In genomic region chr7:16874190-16874589, GRCm38 (mm10) we compare ENCODE assay signal across 7 mouse cellular contexts. TPM values are rescaled to one million over a fixed set of nuclear protein-coding genes. Genes with fewer than 3 reads are reported as not detected.
A peak's percentile ranks its signal among the peaks of the same experiment; 100 is the strongest.
DNase-seq lines count a peak whose midpoint lies in the region; ATAC-seq lines count a peak whose summit lies in the region.

No protein-coding gene starts in this region.

- WGBS in intestine, embryonic 16.5 days: 4% methylated on average over 17 of the region's 17 CpGs
- WGBS in midbrain, embryonic 11.5 days: 5% methylated on average over 17 of the region's 17 CpGs

- no peak for ATAC-seq in intestine, embryonic 16.5 days
- no peak for ATAC-seq in midbrain, embryonic 11.5 days (ENCODE audit: low FRiP score)

- no peaks in the 10 kb centered on the region for H3K9me3 ChIP-seq in intestine, embryonic 16.5 days (ENCODE audit: control insufficient read depth, low read length)
- H3K9me3 ChIP-seq in midbrain, embryonic 11.5 days (ENCODE audit: control insufficient read depth, low read length): no peaks in the 10 kb centered on the region

- peak; percentile 80 for DNase-seq in adrenal gland, adult 2 months
- DNase-seq in embryo, embryonic 11.5 days (ENCODE audit: low read depth, low spot score): peak; percentile 69
- DNase-seq in gastrocnemius, postnatal 36 days: peak; percentile 69 to 76
- DNase-seq in left cerebral cortex, postnatal 4 days: peak; percentile 75
- peak; percentile 93 for DNase-seq in midbrain, embryonic 11.5 days (ENCODE audit: low spot score, missing footprints)
- DNase-seq in spleen, adult 12 weeks (ENCODE audit: low spot score): peak; percentile 68

- no peaks in the 10 kb centered on the region for H3K27me3 ChIP-seq in intestine, embryonic 16.5 days (replicated peaks; ENCODE audit: control insufficient read depth, insufficient read depth, low read length)
- no peaks in the 10 kb centered on the region for H3K27me3 ChIP-seq in midbrain, embryonic 11.5 days (ENCODE audit: control insufficient read depth, insufficient read depth, low read length)

- H3K9ac ChIP-seq in intestine, embryonic 16.5 days (ENCODE audit: low read depth, low read length): peak overlapping the region; percentile 44; the same call in 1 of the 2 replicates
- no peak overlapping the region for H3K9ac ChIP-seq in midbrain, embryonic 11.5 days (ENCODE audit: low read length)

- H3K4me1 ChIP-seq in intestine, embryonic 16.5 days (ENCODE audit: control insufficient read depth, insufficient read depth, low read length): peaks cover 13% of the 10 kb centered on the region
- peaks cover 17% of the 10 kb centered on the region for H3K4me1 ChIP-seq in midbrain, embryonic 11.5 days (ENCODE audit: control insufficient read depth, insufficient read depth, low read length)

- intact Hi-C loops in gastrocnemius, postnatal 36 days (cut with DNase I): loop anchor here (1.0 kb wide), 1 partner anchor 17 kb away; the partner anchor contains the start of gene Gng8
- intact Hi-C loops in left cerebral cortex, postnatal 4 days (cut with DNase I): no loop called here

- no peaks in the 10 kb centered on the region for H3K36me3 ChIP-seq in intestine, embryonic 16.5 days (ENCODE audit: control insufficient read depth, insufficient read depth, low read length)
- H3K36me3 ChIP-seq in midbrain, embryonic 11.5 days (ENCODE audit: control insufficient read depth, insufficient read depth, low read length): no peaks in the 10 kb centered on the region

- H3K27ac ChIP-seq in intestine, embryonic 16.5 days (ENCODE audit: low read length): peak overlapping the region; percentile 91
- peak overlapping the region; percentile 57 for H3K27ac ChIP-seq in midbrain, embryonic 11.5 days (ENCODE audit: low read depth, low read length)

- H3K4me2 ChIP-seq in intestine, embryonic 16.5 days (ENCODE audit: low read depth, low read length): peak overlapping the region; percentile 50
- H3K4me2 ChIP-seq in midbrain, embryonic 11.5 days: peak overlapping the region; percentile 14; the same call in 1 of the 2 replicates

- peak overlapping the region; percentile 37 for H3K4me3 ChIP-seq in intestine, embryonic 16.5 days (ENCODE audit: low read length)
- peak overlapping the region; percentile 20; the same call in 1 of the 2 replicates for H3K4me3 ChIP-seq in midbrain, embryonic 11.5 days (ENCODE audit: low read depth, low read length)

RNA-seq across cellular contexts. Expression of gene Dact3, which starts 0.9 kb away (rescaled TPM):
- total RNA-seq in adrenal gland, adult 2 months (2021): 1 to 10 TPM; 2.5 to 5.3 TPM
- polyA plus RNA-seq in adrenal gland, adult 2 months (2012; rRNA removed): 16.2 and 22.1 TPM in 2 replicates
- total RNA-seq in gastrocnemius, postnatal 36 days (2021): 1 to 10 TPM; 2.0 TPM
- polyA plus RNA-seq in intestine, embryonic 16.5 days (2015; fragmentation: Nextera tagmentation; extraction: Ambion mirVana): 1.6 and 1.7 TPM in 2 replicates
- 10 to 100 TPM; 57.6 to 61.8 TPM for total RNA-seq in left cerebral cortex, postnatal 4 days (2021)
- 4.8 and 5.3 TPM in 2 replicates for polyA plus RNA-seq in midbrain, embryonic 11.5 days (2014; fragmentation: Nextera tagmentation; extraction: Ambion mirVana)

RNA-seq across cellular contexts. Expression of gene Gng8, which starts 17.4 kb away (rescaled TPM):
- total RNA-seq in adrenal gland, adult 2 months (2021): under 1 TPM; 0.43 to 0.69 TPM
- polyA plus RNA-seq in adrenal gland, adult 2 months (2012; rRNA removed): 1.0 and 1.7 TPM in 2 replicates
- under 1 TPM in 1 of 2 experiments, not detected in 1; 0.54 TPM for total RNA-seq in gastrocnemius, postnatal 36 days (2021)
- polyA plus RNA-seq in intestine, embryonic 16.5 days (2015; fragmentation: Nextera tagmentation; extraction: Ambion mirVana): 7.8 and 9.2 TPM in 2 replicates
- total RNA-seq in left cerebral cortex, postnatal 4 days (2021): 1 to 10 TPM; 1.2 to 1.7 TPM
- polyA plus RNA-seq in midbrain, embryonic 11.5 days (2014; fragmentation: Nextera tagmentation; extraction: Ambion mirVana): 9.7 and 10.2 TPM in 2 replicates

RNA-seq across cellular contexts. Expression of gene Prkd2, which starts 31.5 kb away (rescaled TPM):
- total RNA-seq in adrenal gland, adult 2 months (2021): 10 to 100 TPM; 16.0 to 18.4 TPM
- polyA plus RNA-seq in adrenal gland, adult 2 months (2012; rRNA removed): 39.2 and 47.2 TPM in 2 replicates
- 1 to 10 TPM; 5.1 to 6.5 TPM for total RNA-seq in gastrocnemius, postnatal 36 days (2021)
- 10.3 and 11.5 TPM in 2 replicates for polyA plus RNA-seq in intestine, embryonic 16.5 days (2015; fragmentation: Nextera tagmentation; extraction: Ambion mirVana)
- total RNA-seq in left cerebral cortex, postnatal 4 days (2021): 1 to 10 TPM; 9.1 to 9.5 TPM
- 9.2 and 10.3 TPM in 2 replicates for polyA plus RNA-seq in midbrain, embryonic 11.5 days (2014; fragmentation: Nextera tagmentation; extraction: Ambion mirVana)

RNA-seq across cellular contexts. Expression of gene Ptgir, which starts 32.1 kb away (rescaled TPM):
- total RNA-seq in adrenal gland, adult 2 months (2021): 1 to 10 TPM in 1 of 2 experiments, under 1 TPM in 1; 0.98 to 3.8 TPM
- polyA plus RNA-seq in adrenal gland, adult 2 months (2012; rRNA removed): 4.0 and 4.8 TPM in 2 replicates
- 1 to 10 TPM; 1.1 to 1.2 TPM for total RNA-seq in gastrocnemius, postnatal 36 days (2021)
- 2.5 and 3.2 TPM in 2 replicates for polyA plus RNA-seq in intestine, embryonic 16.5 days (2015; fragmentation: Nextera tagmentation; extraction: Ambion mirVana)
- not detected for total RNA-seq in left cerebral cortex, postnatal 4 days (2021)
- polyA plus RNA-seq in midbrain, embryonic 11.5 days (2014; fragmentation: Nextera tagmentation; extraction: Ambion mirVana): 0.94 and 1.2 TPM in 2 replicates

RNA-seq across cellular contexts. Expression of gene Calm3, which starts 49.7 kb away (rescaled TPM):
- 100 to 1,000 TPM; 254 to 261 TPM for total RNA-seq in adrenal gland, adult 2 months (2021)
- polyA plus RNA-seq in adrenal gland, adult 2 months (2012; rRNA removed): 402 and 408 TPM in 2 replicates
- 100 to 1,000 TPM; 297 to 327 TPM for total RNA-seq in gastrocnemius, postnatal 36 days (2021)
- polyA plus RNA-seq in intestine, embryonic 16.5 days (2015; fragmentation: Nextera tagmentation; extraction: Ambion mirVana): 163 and 171 TPM in 2 replicates
- total RNA-seq in left cerebral cortex, postnatal 4 days (2021): 1,000 to 10,000 TPM; 1,235 to 1,345 TPM
- 284 and 295 TPM in 2 replicates for polyA plus RNA-seq in midbrain, embryonic 11.5 days (2014; fragmentation: Nextera tagmentation; extraction: Ambion mirVana)

Comparison
In these comparisons a context has a peak if more than half of its experiments do, and no peak if none do; other contexts are left out.
1. RNA of gene Dact3, which starts 0.9 kb away (total RNA-seq): 57.6 to 61.8 TPM in left cerebral cortex, postnatal 4 days; 2.5 to 5.3 TPM in adrenal gland, adult 2 months and 2.0 TPM in gastrocnemius, postnatal 36 days; every median in the first group is over 4 times any median in the second.
2. Peak in every context shown above with its lines, with median percentiles within 50 percentile points of each other: DNase-seq.